Mouse (Mus musculus): ENCODE measurements around the gene Npy1r.

- TF ChIP-seq EP300 (IDR thresholded peaks at IDR 0.05; ENCODE audit: insufficient read depth, low read depth, low read length): no peak
- no peak for TF ChIP-seq CTCF (IDR thresholded peaks at IDR 0.05)
- no peak for TF ChIP-seq POLR2A (IDR thresholded peaks at IDR 0.05; ENCODE audit: insufficient read depth, low read depth, low read length)
These were observed 17.5 kb downstream of the Npy1r start for GRCm38 (mm10) chr8:66714324-66714975.
